Mouse (Mus musculus): ENCODE results near the gene Ostm1. TPM values are rescaled to one million over a fixed set of nuclear protein-coding genes. Genes with fewer than 3 reads are reported as not detected.

Ostm1 gene
- polyA plus RNA-seq, 1 experiment = 13.9 TPM

DNA sequence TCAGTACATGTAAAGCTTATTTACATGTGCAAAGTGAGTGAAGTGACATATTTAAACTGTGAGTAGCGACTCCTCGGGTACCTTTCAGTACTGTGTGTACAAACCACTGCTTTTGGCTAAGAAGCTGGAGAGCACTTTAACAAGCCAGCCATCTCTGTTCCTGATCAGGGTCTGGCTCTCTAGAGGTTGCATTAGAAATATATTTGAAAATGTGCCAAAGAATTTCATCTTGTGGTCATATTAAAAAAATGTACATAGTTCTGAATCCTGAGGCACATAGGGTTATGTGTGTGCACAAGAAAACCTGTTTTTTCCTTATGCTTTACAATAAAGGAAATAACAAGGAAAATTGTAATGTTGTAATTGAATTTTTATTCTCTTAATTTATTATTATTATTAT lies 118.5 kb downstream of the Ostm1 start:
- H3K4me3 ChIP-seq = no peak overlapping the region
- H3K79me2 ChIP-seq (ENCODE audit: control insufficient read depth, insufficient read depth) = no peaks in the 10 kb centered on the region
- peaks cover 6% of the 10 kb centered on the region for H3K36me3 ChIP-seq (ENCODE audit: control insufficient read depth, insufficient read depth)
- no peak overlapping the region for H3K4me2 ChIP-seq (ENCODE audit: low read depth)
- no peak overlapping the region for H3ac ChIP-seq (ENCODE audit: control insufficient read depth, insufficient read length)
- H3K27me3 ChIP-seq (ENCODE audit: control insufficient read depth, insufficient read depth, insufficient read length) = no peaks in the 10 kb centered on the region
- TF ChIP-seq MYOG (IDR thresholded peaks at IDR 0.05; ENCODE audit: control insufficient read depth in 1 of 3, insufficient read depth in 1 of 3, insufficient read length in 2 of 3, low read depth in 2 of 3) = no peak
- TF ChIP-seq USF1 (IDR thresholded peaks at IDR 0.05; ENCODE audit: low read depth) = no peak
- TF ChIP-seq E2F4 (IDR thresholded peaks at IDR 0.05; ENCODE audit: insufficient read depth) = no peak
- TF ChIP-seq POLR2AphosphoS2 (IDR thresholded peaks at IDR 0.05; ENCODE audit: insufficient read length, low read depth) = no peak
- no peak for TF ChIP-seq MAX (IDR thresholded peaks at IDR 0.05; ENCODE audit: low read depth)
- TF ChIP-seq TCF12 (IDR thresholded peaks at IDR 0.05; ENCODE audit: insufficient read depth, poor library complexity, severe bottlenecking) = no peak
- no peak for TF ChIP-seq TCF3 (IDR thresholded peaks at IDR 0.05; ENCODE audit: insufficient read length, low read depth)
- TF ChIP-seq SRF (IDR thresholded peaks at IDR 0.05; ENCODE audit: control insufficient read depth, insufficient read length, low read depth) = no peak
- TF ChIP-seq MYOD1 (IDR thresholded peaks at IDR 0.05; ENCODE audit: control insufficient read depth in 1 of 3, insufficient read length in 2 of 3, low read depth in 2 of 3) = no peak
- no peak for TF ChIP-seq POLR2A (IDR thresholded peaks at IDR 0.05; ENCODE audit: insufficient read length, low read depth)
- no peak for TF ChIP-seq REST (IDR thresholded peaks at IDR 0.05; ENCODE audit: insufficient read depth, insufficient read length)
- TF ChIP-seq CEBPB (IDR thresholded peaks at IDR 0.05; ENCODE audit: insufficient read depth, poor library complexity, severe bottlenecking) = no peak

DNA sequence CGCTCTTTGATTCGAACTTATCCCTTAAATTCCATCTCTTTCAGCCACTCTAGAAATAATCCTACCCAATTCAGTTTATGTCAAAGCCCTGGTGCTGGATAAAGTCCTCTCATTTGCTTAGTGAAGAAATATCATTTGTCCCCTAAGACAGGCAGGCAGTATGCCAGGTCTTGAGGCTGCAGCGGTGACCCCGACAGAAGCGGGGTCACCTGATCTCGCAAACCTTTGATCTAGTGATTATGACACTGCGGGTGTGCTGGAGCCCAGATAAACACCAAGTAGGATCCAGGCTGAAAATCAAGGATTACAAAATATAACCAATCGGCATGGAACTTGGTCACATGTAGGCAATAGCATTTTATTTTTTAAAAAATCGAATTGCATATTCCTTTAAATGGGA lies 131.1 kb downstream of the Ostm1 start:
- Histone ChIP-seq H3K36me3 (ENCODE audit: control insufficient read depth, insufficient read depth) (no peaks in the 10 kb centered on the region), H3ac (ENCODE audit: control insufficient read depth, insufficient read length) (no peak overlapping the region), H3K79me2 (ENCODE audit: control insufficient read depth, insufficient read depth) (no peaks in the 10 kb centered on the region), H3K27me3 (ENCODE audit: control insufficient read depth, insufficient read depth, insufficient read length) (peaks cover 9% of the 10 kb centered on the region), H3K4me2 (ENCODE audit: low read depth) (no peak overlapping the region), H3K4me3 (no peak overlapping the region)
- TF ChIP-seq USF1 (IDR thresholded peaks at IDR 0.05; ENCODE audit: low read depth) (no peak), E2F4 (IDR thresholded peaks at IDR 0.05; ENCODE audit: insufficient read depth) (no peak), MYOG (IDR thresholded peaks at IDR 0.05; ENCODE audit: control insufficient read depth in 1 of 3, insufficient read depth in 1 of 3, insufficient read length in 2 of 3, low read depth in 2 of 3) (no peak), TCF3 (IDR thresholded peaks at IDR 0.05; ENCODE audit: insufficient read length, low read depth) (no peak), MAX (IDR thresholded peaks at IDR 0.05; ENCODE audit: low read depth) (no peak), TCF12 (IDR thresholded peaks at IDR 0.05; ENCODE audit: insufficient read depth, poor library complexity, severe bottlenecking) (no peak), POLR2AphosphoS2 (IDR thresholded peaks at IDR 0.05; ENCODE audit: insufficient read length, low read depth) (no peak), POLR2A (IDR thresholded peaks at IDR 0.05; ENCODE audit: insufficient read length, low read depth) (no peak)

DNA sequence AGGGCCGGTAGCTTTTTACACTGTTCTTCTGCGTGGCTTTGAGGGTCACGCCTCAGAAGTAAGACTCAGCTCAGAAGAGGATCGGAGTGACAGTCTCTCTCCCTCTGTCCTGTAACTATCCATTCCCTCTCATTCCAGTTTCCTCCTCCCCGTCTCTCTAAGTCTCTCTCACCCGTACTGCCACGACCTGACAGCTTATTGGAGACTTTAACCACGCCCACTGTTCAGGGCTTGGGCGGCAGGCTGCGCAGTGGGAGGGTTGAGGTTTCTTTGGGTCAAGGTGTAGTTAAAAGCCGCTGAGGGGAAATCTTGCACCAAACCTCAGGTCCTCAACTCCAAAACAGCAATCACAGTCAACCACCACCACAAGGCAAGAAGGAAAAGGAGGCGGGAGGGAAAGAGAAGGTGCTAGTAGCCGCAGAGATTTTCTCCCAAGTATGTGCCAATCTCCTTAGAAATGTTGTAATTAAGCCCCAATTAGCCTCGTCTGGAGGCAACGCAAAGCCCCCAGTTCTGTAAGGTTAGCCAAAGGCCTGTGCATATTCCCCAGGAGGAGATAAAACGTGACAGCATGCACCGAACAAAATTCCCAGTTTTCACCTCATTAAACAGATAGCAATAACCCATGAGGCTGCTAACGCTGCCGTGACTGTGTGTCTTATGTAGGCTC lies 131.9 kb downstream of the Ostm1 start:
- Histone ChIP-seq H3ac (ENCODE audit: control insufficient read depth, insufficient read length) (no peak overlapping the region), H3K4me2 (ENCODE audit: low read depth) (no peak overlapping the region), H3K4me3 (no peak overlapping the region), H3K27me3 (ENCODE audit: control insufficient read depth, insufficient read depth, insufficient read length) (peaks cover 9% of the 10 kb centered on the region), H3K79me2 (ENCODE audit: control insufficient read depth, insufficient read depth) (no peaks in the 10 kb centered on the region), H3K36me3 (ENCODE audit: control insufficient read depth, insufficient read depth) (no peaks in the 10 kb centered on the region)
- TF ChIP-seq MYOD1 (IDR thresholded peaks at IDR 0.05; ENCODE audit: control insufficient read depth in 1 of 3, insufficient read length in 2 of 3, low read depth in 2 of 3) = no peak
- TF ChIP-seq TCF12 (IDR thresholded peaks at IDR 0.05; ENCODE audit: insufficient read depth, poor library complexity, severe bottlenecking) = no peak
- no peak for TF ChIP-seq MYOG (IDR thresholded peaks at IDR 0.05; ENCODE audit: control insufficient read depth in 1 of 3, insufficient read depth in 1 of 3, insufficient read length in 2 of 3, low read depth in 2 of 3)
- TF ChIP-seq POLR2A (IDR thresholded peaks at IDR 0.05; ENCODE audit: insufficient read length, low read depth) = no peak
- no peak for TF ChIP-seq SRF (IDR thresholded peaks at IDR 0.05; ENCODE audit: control insufficient read depth, insufficient read length, low read depth)
- TF ChIP-seq MAX (IDR thresholded peaks at IDR 0.05; ENCODE audit: low read depth) = no peak
- no peak for TF ChIP-seq E2F4 (IDR thresholded peaks at IDR 0.05; ENCODE audit: insufficient read depth)
- no peak for TF ChIP-seq TCF3 (IDR thresholded peaks at IDR 0.05; ENCODE audit: insufficient read length, low read depth)

DNA sequence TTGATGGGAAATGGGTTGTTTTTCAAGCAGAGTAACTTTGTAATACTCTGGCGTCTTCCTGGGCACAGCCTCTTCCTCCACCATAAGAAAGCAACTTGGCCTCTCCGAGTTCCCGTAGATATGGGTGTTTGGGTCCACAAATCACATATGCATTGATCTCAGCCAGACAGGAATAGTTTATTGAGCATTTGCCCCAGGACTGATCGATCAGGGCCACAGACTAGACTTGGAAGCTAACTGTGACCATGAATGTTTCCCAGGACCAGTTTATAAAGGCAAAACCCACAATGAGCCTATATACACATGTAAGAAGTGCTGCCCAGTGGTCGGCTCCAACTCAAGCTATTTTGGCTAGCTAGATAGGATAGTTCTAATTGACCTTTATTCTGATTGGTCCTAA lies 138.5 kb downstream of the Ostm1 start:
- peaks cover 9% of the 10 kb centered on the region for H3K27me3 ChIP-seq (ENCODE audit: control insufficient read depth, insufficient read depth, insufficient read length)
- H3K79me2 ChIP-seq (ENCODE audit: control insufficient read depth, insufficient read depth) = no peaks in the 10 kb centered on the region
- no peaks in the 10 kb centered on the region for H3K36me3 ChIP-seq (ENCODE audit: control insufficient read depth, insufficient read depth)
- no peak overlapping the region for H3K4me2 ChIP-seq (ENCODE audit: low read depth)
- H3ac ChIP-seq (ENCODE audit: control insufficient read depth, insufficient read length) = no peak overlapping the region
- no peak overlapping the region for H3K4me3 ChIP-seq
- TF ChIP-seq MAX (IDR thresholded peaks at IDR 0.05; ENCODE audit: low read depth) (no peak), MYOG (IDR thresholded peaks at IDR 0.05; ENCODE audit: control insufficient read depth in 1 of 3, insufficient read depth in 1 of 3, insufficient read length in 2 of 3, low read depth in 2 of 3) (no peak), MYOD1 (IDR thresholded peaks at IDR 0.05; ENCODE audit: control insufficient read depth in 1 of 3, insufficient read length in 2 of 3, low read depth in 2 of 3) (no peak), E2F4 (IDR thresholded peaks at IDR 0.05; ENCODE audit: insufficient read depth) (no peak), TCF12 (IDR thresholded peaks at IDR 0.05; ENCODE audit: insufficient read depth, poor library complexity, severe bottlenecking) (no peak), TCF3 (IDR thresholded peaks at IDR 0.05; ENCODE audit: insufficient read length, low read depth) (no peak), REST (IDR thresholded peaks at IDR 0.05; ENCODE audit: insufficient read depth, insufficient read length) (no peak)

All from myocyte (in vitro differentiated cells).